In genomic region chr17:15815312-15816018, GRCm38 (mm10) we compare ENCODE assay signal across 13 mouse cellular contexts.
"Had no signal": no experiment of that assay in that cellular context is flagged by ENCODE, and none has a peak within 500 bp of the region (broad histone marks: within the 10 kb centered on the region; RNA-seq: fewer than 3 reads in every experiment).

No protein-coding gene starts in this region.

- H3K27me3 ChIP-seq: kidney, embryonic 15.5 days; limb, embryonic 15.5 days; liver, embryonic 12.5 days; neural tube, embryonic 12.5 days had no signal

- H3K4me1 ChIP-seq: liver, embryonic 12.5 days had no signal

- ATAC-seq: liver, embryonic 12.5 days had no signal

- H3K9ac ChIP-seq: kidney, embryonic 15.5 days; limb, embryonic 15.5 days; liver, embryonic 12.5 days; lung, embryonic 14.5 days; neural tube, embryonic 12.5 days had no signal

- H3K4me3 ChIP-seq: kidney, embryonic 15.5 days; left cerebral cortex, adult 2 months; limb, embryonic 15.5 days; liver, embryonic 12.5 days; myocyte; neural tube, embryonic 12.5 days had no signal

- H3K4me2 ChIP-seq: kidney, embryonic 15.5 days; limb, embryonic 15.5 days; liver, embryonic 12.5 days; lung, embryonic 14.5 days; neural tube, embryonic 12.5 days had no signal

- H3K27ac ChIP-seq: kidney, embryonic 15.5 days; left cerebral cortex, adult 2 months; liver, embryonic 12.5 days; neural tube, embryonic 12.5 days had no signal

- DNase-seq: kidney, adult 2 months; kidney, postnatal 14 days; lung, embryonic 14.5 days; midbrain, embryonic 14.5 days; retina, postnatal 1 day; right cerebral cortex, postnatal 14 days; thymus, postnatal 36 days had no signal

- H3K9me3 ChIP-seq: kidney, embryonic 15.5 days; limb, embryonic 15.5 days; liver, embryonic 12.5 days; neural tube, embryonic 12.5 days had no signal

- H3K36me3 ChIP-seq: liver, embryonic 12.5 days had no signal
